Mouse (Mus musculus): Measurements from ENCODE around the gene Il21. TPM values are rescaled to one million over a fixed set of nuclear protein-coding genes. Genes with fewer than 3 reads are reported as not detected.

The Il21 gene
- polyA plus RNA-seq, 1 experiment from 2014 or later, result not detected

DNA sequence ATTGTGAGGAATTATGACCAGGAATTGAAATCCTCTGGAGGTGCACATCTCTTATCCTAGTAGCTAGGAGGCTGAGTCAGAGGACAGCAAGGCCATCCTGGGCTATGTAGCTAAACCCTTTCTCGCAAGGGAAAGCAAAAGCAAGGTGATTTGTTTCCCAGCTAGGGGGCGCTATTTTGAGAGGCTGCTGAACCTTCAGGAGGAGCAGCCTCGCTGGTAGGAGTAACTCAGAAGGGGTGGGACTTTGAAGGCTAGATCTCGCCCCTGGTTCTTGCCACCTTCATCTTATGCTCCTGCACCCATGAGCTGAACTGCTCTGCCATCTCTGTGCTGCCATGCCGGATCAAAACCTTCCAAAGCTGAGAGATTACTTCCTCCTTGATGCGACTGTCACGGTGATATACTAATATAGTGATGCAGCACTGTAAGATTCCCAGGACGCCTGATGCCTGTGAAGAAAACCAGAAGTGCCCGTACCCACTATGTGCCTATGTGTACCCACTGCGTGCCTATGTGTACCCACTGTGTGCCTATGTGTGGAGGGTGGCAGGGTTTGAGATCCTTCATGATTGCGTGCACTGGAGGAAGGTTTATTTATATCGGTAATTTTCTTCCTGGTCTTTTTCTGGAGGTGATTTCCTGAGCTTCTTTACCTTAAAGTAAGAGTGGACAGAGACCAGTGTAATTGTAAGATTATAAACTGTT lies 52.2 kb downstream of the Il21 start:
- H3K4me2 ChIP-seq, result no peak overlapping the region
- H3K4me1 ChIP-seq (ENCODE audit: control insufficient read depth, insufficient read depth, low read length), result no peaks in the 10 kb centered on the region; the same call in 1 of the 2 replicates
- H3K27ac ChIP-seq (ENCODE audit: low read depth, low read length), result no peak overlapping the region
- H3K9me3 ChIP-seq (ENCODE audit: control insufficient read depth, low read length), result no peaks in the 10 kb centered on the region
- no peak for ATAC-seq (ENCODE audit: low FRiP score)
- no peaks in the 10 kb centered on the region for H3K36me3 ChIP-seq (ENCODE audit: control insufficient read depth, insufficient read depth, low read length)
- 83% methylated on average over 12 of the region's 12 CpGs for WGBS
- no peaks in the 10 kb centered on the region for H3K27me3 ChIP-seq (ENCODE audit: control insufficient read depth, insufficient read depth, low read length)
- no peak overlapping the region for H3K9ac ChIP-seq (ENCODE audit: low read length)
- no peak overlapping the region for H3K4me3 ChIP-seq (ENCODE audit: low read depth, low read length)
- no peak for DNase-seq (ENCODE audit: low spot score, missing footprints)

DNA sequence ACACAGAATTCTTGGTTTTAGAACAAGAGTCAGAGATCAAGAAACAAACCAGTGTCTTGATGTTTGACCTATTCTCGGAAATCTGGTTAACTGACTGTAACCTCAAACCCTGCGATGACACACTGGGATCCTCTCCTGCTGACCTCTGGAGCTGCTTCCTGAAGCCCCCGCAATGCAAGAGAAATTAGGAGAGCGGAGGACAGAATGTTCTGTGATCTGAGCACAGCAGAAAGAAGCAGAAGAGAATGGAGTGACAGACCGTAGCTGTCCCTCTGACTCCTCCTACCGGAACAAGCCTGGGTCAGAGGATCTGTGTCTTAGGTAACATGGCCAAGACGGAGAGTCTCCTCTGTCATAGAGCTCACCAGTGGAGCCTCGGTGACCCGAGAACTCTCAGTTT lies 53.0 kb downstream of the Il21 start:
- Histone ChIP-seq H3K9ac (ENCODE audit: low read length) (no peak overlapping the region), H3K4me3 (ENCODE audit: low read depth, low read length) (no peak overlapping the region), H3K27ac (ENCODE audit: low read depth, low read length) (no peak overlapping the region), H3K27me3 (ENCODE audit: control insufficient read depth, insufficient read depth, low read length) (no peaks in the 10 kb centered on the region), H3K36me3 (ENCODE audit: control insufficient read depth, insufficient read depth, low read length) (no peaks in the 10 kb centered on the region), H3K4me1 (ENCODE audit: control insufficient read depth, insufficient read depth, low read length) (no peaks in the 10 kb centered on the region; the same call in 1 of the 2 replicates), H3K9me3 (ENCODE audit: control insufficient read depth, low read length) (no peaks in the 10 kb centered on the region), H3K4me2 (no peak overlapping the region)
- no peak for ATAC-seq (ENCODE audit: low FRiP score)
- WGBS, result 90% methylated on average over 9 of the region's 9 CpGs
- no peak for DNase-seq (ENCODE audit: low spot score, missing footprints)

DNA sequence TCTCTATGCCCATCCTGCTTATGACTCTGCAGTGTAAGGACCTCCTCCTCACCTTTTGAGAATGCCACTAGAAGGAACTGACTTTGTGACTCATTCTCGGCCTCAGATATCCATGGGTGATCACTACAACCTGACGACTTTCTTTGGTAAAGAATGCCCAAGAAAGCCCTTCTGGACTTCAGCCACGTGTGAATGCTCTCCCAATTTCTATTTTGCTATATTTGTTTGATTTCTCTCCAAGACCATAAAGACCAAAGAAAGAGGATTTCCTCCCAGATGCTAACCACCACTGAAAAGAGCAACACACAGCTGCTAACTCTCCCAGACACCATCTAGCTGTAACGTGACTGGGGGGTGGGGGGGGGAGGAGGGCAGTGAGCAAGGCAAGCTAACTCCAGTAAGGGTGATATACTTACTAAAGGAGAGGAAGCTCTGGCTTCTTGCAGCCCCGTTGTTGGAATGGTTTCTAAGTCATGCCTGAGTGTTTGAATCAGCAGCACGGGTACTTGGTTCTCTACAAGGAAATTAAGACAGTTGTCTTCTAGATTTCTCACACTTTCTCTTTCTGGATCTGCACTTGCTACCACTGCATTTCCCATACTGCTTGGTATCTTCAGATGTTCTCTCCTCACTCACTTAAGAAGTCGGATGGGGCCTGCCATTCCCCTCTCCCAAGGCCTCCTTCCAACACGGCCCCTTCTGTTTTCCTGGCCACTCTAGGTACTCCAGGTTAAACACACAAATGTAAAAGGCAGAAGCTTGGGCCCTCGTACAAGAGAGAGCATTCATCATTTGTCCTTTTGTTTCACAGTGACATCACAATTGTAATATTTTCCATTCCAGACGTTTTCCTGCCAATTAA lies 57.5 kb downstream of the Il21 start:
- no peak for ATAC-seq (ENCODE audit: low FRiP score)
- DNase-seq (ENCODE audit: low spot score, missing footprints), result no peak
- 81% methylated on average over 10 of the region's 10 CpGs for WGBS
- Histone ChIP-seq H3K9ac (ENCODE audit: low read length) (no peak overlapping the region), H3K4me3 (ENCODE audit: low read depth, low read length) (no peak overlapping the region), H3K27me3 (ENCODE audit: control insufficient read depth, insufficient read depth, low read length) (no peaks in the 10 kb centered on the region), H3K27ac (ENCODE audit: low read depth, low read length) (no peak overlapping the region), H3K4me2 (no peak overlapping the region), H3K4me1 (ENCODE audit: control insufficient read depth, insufficient read depth, low read length) (no peaks in the 10 kb centered on the region), H3K36me3 (ENCODE audit: control insufficient read depth, insufficient read depth, low read length) (no peaks in the 10 kb centered on the region), H3K9me3 (ENCODE audit: control insufficient read depth, low read length) (no peaks in the 10 kb centered on the region)

DNA sequence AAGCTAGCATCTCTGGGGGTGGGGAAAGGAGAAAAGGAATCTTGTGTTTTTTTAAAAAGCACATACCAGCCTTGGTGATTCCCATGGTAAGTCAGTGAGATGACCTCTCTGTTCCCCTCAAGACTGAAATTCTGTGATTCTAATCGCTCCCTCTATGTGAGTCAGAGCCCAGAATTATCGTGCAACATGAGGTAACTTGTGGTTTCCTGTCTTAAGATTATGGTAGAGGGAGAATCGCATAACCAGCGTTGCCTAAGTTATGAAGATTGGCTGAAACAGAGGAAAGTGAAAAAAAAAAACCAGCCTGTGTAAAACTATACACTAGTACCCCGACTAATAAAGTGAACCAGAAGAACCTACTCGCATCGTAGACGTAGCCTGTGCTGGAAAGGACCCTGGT lies 59.2 kb downstream of the Il21 start:
- no peak overlapping the region for H3K4me3 ChIP-seq (ENCODE audit: low read depth, low read length)
- WGBS, result 89% methylated on average over 8 of the region's 8 CpGs
- no peaks in the 10 kb centered on the region for H3K4me1 ChIP-seq (ENCODE audit: control insufficient read depth, insufficient read depth, low read length)
- no peaks in the 10 kb centered on the region for H3K9me3 ChIP-seq (ENCODE audit: control insufficient read depth, low read length)
- no peaks in the 10 kb centered on the region for H3K27me3 ChIP-seq (ENCODE audit: control insufficient read depth, insufficient read depth, low read length)
- ATAC-seq (ENCODE audit: low FRiP score) (no peak), DNase-seq (ENCODE audit: low spot score, missing footprints) (no peak)
- no peaks in the 10 kb centered on the region for H3K36me3 ChIP-seq (ENCODE audit: control insufficient read depth, insufficient read depth, low read length)
- H3K4me2 ChIP-seq, result no peak overlapping the region
- no peak overlapping the region for H3K27ac ChIP-seq (ENCODE audit: low read depth, low read length)
- H3K9ac ChIP-seq (ENCODE audit: low read length), result no peak overlapping the region

Small RNA genes within 50 kb of the gene (microRNA-seq; reads per million reads assigned to microRNA genes)
- not detected for gene Gm24169

Other genes with a start within 250 kb of the Il21 start
- gene Adad1, start 169.1 kb downstream of the Il21 start, polyA plus RNA-seq (2014; fragmentation: Nextera tagmentation; extraction: Ambion mirVana), result 0.54 and 0.74 TPM in 2 replicates
- 0.39 and 0.49 TPM in 2 replicates for gene Il2, start 106.7 kb downstream of the Il21 start, polyA plus RNA-seq (2014; fragmentation: Nextera tagmentation; extraction: Ambion mirVana)
- gene Bbs12, start 79.9 kb upstream of the Il21 start, polyA plus RNA-seq (2014; fragmentation: Nextera tagmentation; extraction: Ambion mirVana), result 6.8 and 8.3 TPM in 2 replicates
- 1.1 and 2.5 TPM in 2 replicates for gene Cetn4, start 80.1 kb upstream of the Il21 start, polyA plus RNA-seq (2014; fragmentation: Nextera tagmentation; extraction: Ambion mirVana)
- gene Fgf2, start 115.7 kb upstream of the Il21 start, polyA plus RNA-seq (2014; fragmentation: Nextera tagmentation; extraction: Ambion mirVana), result 0.86 and 0.91 TPM in 2 replicates
- gene Spata5, start 187.3 kb upstream of the Il21 start, polyA plus RNA-seq (2014; fragmentation: Nextera tagmentation; extraction: Ambion mirVana), result 42.1 and 42.3 TPM in 2 replicates
- gene Nudt6, start 187.6 kb upstream of the Il21 start, polyA plus RNA-seq (2014; fragmentation: Nextera tagmentation; extraction: Ambion mirVana), result 3.3 and 3.5 TPM in 2 replicates